In genomic region chr11:26449789-26450188, GRCm38 (mm10) we compare ENCODE assay signal across 16 mouse cellular contexts.
"Had no signal": no experiment of that assay in that cellular context is flagged by ENCODE, and none has a peak within 500 bp of the region (broad histone marks: within the 10 kb centered on the region; RNA-seq: fewer than 3 reads in every experiment).

No protein-coding gene starts in this region.

- ATAC-seq: midbrain, embryonic 15.5 days had no signal

- H3K27me3 ChIP-seq: limb, embryonic 12.5 days; lung, embryonic 15.5 days; megakaryocyte, embryonic 14.5 days; midbrain, embryonic 15.5 days; neural tube, embryonic 12.5 days had no signal

- H3K36me3 ChIP-seq: lung, embryonic 15.5 days; midbrain, embryonic 15.5 days; neural tube, embryonic 12.5 days had no signal

- DNase-seq: kidney, adult 2 months; kidney, postnatal 25 days; layer of hippocampus, adult 9-11 months; layer of hippocampus, postnatal 36 days; lung, postnatal 14 days; retina, postnatal 1 day; right cerebral cortex, postnatal 4 days; spleen, adult 18-20 months; thymus, postnatal 36 days had no signal

- H3K4me2 ChIP-seq: limb, embryonic 12.5 days; lung, embryonic 15.5 days; midbrain, embryonic 11.5 days; midbrain, embryonic 15.5 days; neural tube, embryonic 12.5 days had no signal

- H3K4me3 ChIP-seq: limb, embryonic 12.5 days; lung, embryonic 15.5 days; megakaryocyte, embryonic 14.5 days; midbrain, embryonic 15.5 days; neural tube, embryonic 12.5 days had no signal

- H3K9ac ChIP-seq: limb, embryonic 12.5 days; lung, embryonic 15.5 days; midbrain, embryonic 15.5 days; neural tube, embryonic 12.5 days had no signal

- H3K4me1 ChIP-seq: limb, embryonic 12.5 days; lung, embryonic 15.5 days; midbrain, embryonic 15.5 days; neural tube, embryonic 12.5 days had no signal

- H3K27ac ChIP-seq: limb, embryonic 12.5 days; lung, embryonic 15.5 days; macrophage; midbrain, embryonic 15.5 days; neural tube, embryonic 12.5 days had no signal

- H3K9me3 ChIP-seq: limb, embryonic 12.5 days; lung, embryonic 15.5 days; midbrain, embryonic 15.5 days; neural tube, embryonic 12.5 days had no signal
